ENCODE assay signal across 18 mouse cellular contexts in genomic region chr13:20609003-20609688, GRCm38 (mm10).
DNase-seq lines count a peak whose midpoint lies in the region; ATAC-seq and TF ChIP-seq lines count a peak whose summit lies in the region.
"Had no signal": no experiment of that assay in that cellular context is flagged by ENCODE, and none has a peak within 500 bp of the region (broad histone marks: within the 10 kb centered on the region; RNA-seq: fewer than 3 reads in every experiment).

No protein-coding gene starts in this region.

- H3K9me3 ChIP-seq in forebrain, embryonic 11.5 days (ENCODE audit: control insufficient read depth, low read length): no peaks in the 10 kb centered on the region
- no peaks in the 10 kb centered on the region for H3K9me3 ChIP-seq in forebrain, embryonic 10.5 days
- H3K9me3 ChIP-seq in forebrain, embryonic 16.5 days (ENCODE audit: control insufficient read depth, low read length): no peaks in the 10 kb centered on the region
- H3K9me3 ChIP-seq in midbrain, embryonic 12.5 days: no peaks in the 10 kb centered on the region
- H3K9me3 ChIP-seq in lung, postnatal 0 days (ENCODE audit: low read length): no peaks in the 10 kb centered on the region
- H3K9me3 ChIP-seq: heart, embryonic 10.5 days; limb, embryonic 10.5 days had no signal

- WGBS in forebrain, embryonic 11.5 days: 11% methylated on average over 3 of the region's 3 CpGs
- 11% methylated on average over 3 of the region's 3 CpGs for WGBS in forebrain, embryonic 10.5 days
- WGBS in forebrain, embryonic 16.5 days: 8% methylated on average over 3 of the region's 3 CpGs
- 7% methylated on average over 3 of the region's 3 CpGs for WGBS in midbrain, embryonic 12.5 days
- WGBS in lung, postnatal 0 days: 59% methylated on average over 3 of the region's 3 CpGs

- no peaks in the 10 kb centered on the region for H3K27me3 ChIP-seq in forebrain, embryonic 11.5 days (ENCODE audit: control insufficient read depth, insufficient read depth, low read length)
- no peaks in the 10 kb centered on the region for H3K27me3 ChIP-seq in forebrain, embryonic 10.5 days (ENCODE audit: poor library complexity, severe bottlenecking)
- no peaks in the 10 kb centered on the region for H3K27me3 ChIP-seq in forebrain, embryonic 16.5 days (replicated peaks; ENCODE audit: control insufficient read depth, insufficient read depth, low read length)
- H3K27me3 ChIP-seq in midbrain, embryonic 12.5 days: peaks cover 1% of the 10 kb centered on the region
- no peaks in the 10 kb centered on the region for H3K27me3 ChIP-seq in lung, postnatal 0 days (replicated peaks; ENCODE audit: insufficient read depth, low read length)

- no peak overlapping the region for H3K27ac ChIP-seq in forebrain, embryonic 11.5 days (ENCODE audit: low read depth, low read length)
- H3K27ac ChIP-seq in forebrain, embryonic 10.5 days: no peak overlapping the region
- peak overlapping the region; percentile 54 for H3K27ac ChIP-seq in forebrain, embryonic 16.5 days (ENCODE audit: low read length)
- H3K27ac ChIP-seq in midbrain, embryonic 12.5 days (replicated peaks): no peak overlapping the region
- no peak overlapping the region for H3K27ac ChIP-seq in lung, postnatal 0 days (ENCODE audit: low read length)
- H3K27ac ChIP-seq: heart, embryonic 10.5 days; kidney, postnatal 0 days; layer of hippocampus, adult 2 months; limb, embryonic 10.5 days had no signal

- H3K9ac ChIP-seq in forebrain, embryonic 11.5 days (ENCODE audit: low read length): no peak overlapping the region
- H3K9ac ChIP-seq in forebrain, embryonic 16.5 days (replicated peaks; ENCODE audit: low read depth, low read length): 0 out of 2 replicates have a peak overlapping the region, but pooled peaks have one; percentile 20
- no peak overlapping the region for H3K9ac ChIP-seq in midbrain, embryonic 12.5 days (replicated peaks)
- H3K9ac ChIP-seq in lung, postnatal 0 days (replicated peaks; ENCODE audit: low read depth): no peak overlapping the region

- no peak overlapping the region for H3K4me2 ChIP-seq in forebrain, embryonic 11.5 days (ENCODE audit: low read depth, low read length, severe bottlenecking)
- peak overlapping the region; percentile 9; the same call in 1 of the 2 replicates for H3K4me2 ChIP-seq in forebrain, embryonic 16.5 days (ENCODE audit: low read length)
- no peak overlapping the region for H3K4me2 ChIP-seq in midbrain, embryonic 12.5 days (replicated peaks)
- H3K4me2 ChIP-seq in lung, postnatal 0 days (replicated peaks; ENCODE audit: low read depth, low read length): no peak overlapping the region
- H3K4me2 ChIP-seq: liver, embryonic 11.5 days had no signal

- no peak for TF ChIP-seq EP300 in lung, postnatal 0 days (IDR thresholded peaks at IDR 0.05)

- H3K4me3 ChIP-seq in forebrain, embryonic 11.5 days (ENCODE audit: low read depth, low read length): no peak overlapping the region
- H3K4me3 ChIP-seq in forebrain, embryonic 10.5 days: no peak overlapping the region
- no peak overlapping the region for H3K4me3 ChIP-seq in forebrain, embryonic 16.5 days (replicated peaks; ENCODE audit: low read length)
- H3K4me3 ChIP-seq in midbrain, embryonic 12.5 days: no peak overlapping the region
- no peak overlapping the region for H3K4me3 ChIP-seq in lung, postnatal 0 days (ENCODE audit: low read depth, low read length)
- H3K4me3 ChIP-seq: heart, embryonic 10.5 days; layer of hippocampus, adult 2 months; limb, embryonic 10.5 days had no signal

- H3K36me3 ChIP-seq in forebrain, embryonic 11.5 days (ENCODE audit: control insufficient read depth, insufficient read depth, low read length): no peaks in the 10 kb centered on the region
- no peaks in the 10 kb centered on the region for H3K36me3 ChIP-seq in forebrain, embryonic 10.5 days (replicated peaks)
- 0 out of 2 replicates have a peak, but pooled peaks cover 3% of the 10 kb centered on the region for H3K36me3 ChIP-seq in forebrain, embryonic 16.5 days (ENCODE audit: control insufficient read depth, insufficient read depth)
- H3K36me3 ChIP-seq in midbrain, embryonic 12.5 days: no peaks in the 10 kb centered on the region
- no peaks in the 10 kb centered on the region; the same call in 1 of the 2 replicates for H3K36me3 ChIP-seq in lung, postnatal 0 days (ENCODE audit: insufficient read depth, low read length)
- H3K36me3 ChIP-seq: heart, embryonic 10.5 days; limb, embryonic 10.5 days had no signal

- ATAC-seq in forebrain, embryonic 11.5 days (replicated peaks; ENCODE audit: low FRiP score): peak; percentile 65; the same call in 1 of the 2 replicates
- ATAC-seq in forebrain, embryonic 16.5 days: peak; percentile 62
- ATAC-seq in midbrain, embryonic 12.5 days (ENCODE audit: low FRiP score, low read depth): peak; percentile 81
- ATAC-seq in erythroid progenitor cell, adult 5-6 weeks (replicated peaks; ENCODE audit: low FRiP score, poor library complexity, severe bottlenecking): no peak
- no peak for ATAC-seq in lung, postnatal 0 days

- no peaks in the 10 kb centered on the region; the same call in 1 of the 2 replicates for H3K4me1 ChIP-seq in forebrain, embryonic 11.5 days (replicated peaks; ENCODE audit: control insufficient read depth, insufficient read depth, low read length)
- H3K4me1 ChIP-seq in forebrain, embryonic 10.5 days: peaks cover 12% of the 10 kb centered on the region
- H3K4me1 ChIP-seq in forebrain, embryonic 16.5 days (replicated peaks; ENCODE audit: control insufficient read depth, insufficient read depth, low read length): peaks cover 10% of the 10 kb centered on the region
- peaks cover 14% of the 10 kb centered on the region for H3K4me1 ChIP-seq in midbrain, embryonic 12.5 days
- H3K4me1 ChIP-seq in lung, postnatal 0 days (ENCODE audit: insufficient read depth, low read depth, low read length): no peaks in the 10 kb centered on the region
- H3K4me1 ChIP-seq: limb, embryonic 10.5 days had no signal

- no peak for TF ChIP-seq CTCF in lung, postnatal 0 days (IDR thresholded peaks at IDR 0.05)

- DNase-seq in forebrain, embryonic 11.5 days (ENCODE audit: low spot score): no peak
- no peak for DNase-seq in forebrain, embryonic 10.5 days (ENCODE audit: extremely low spot score, low spot score)
- peak; percentile 28 for DNase-seq in retina, embryonic 14.5 days (ENCODE audit: low spot score)
- DNase-seq in lung, postnatal 0 days (ENCODE audit: low spot score): no peak
- DNase-seq in thymus, postnatal 10 days (ENCODE audit: low spot score in 2 of 2): no peak
- DNase-seq: cerebellum, postnatal 14 days; heart, postnatal 10 days; lung, adult 2 months; right cerebral cortex, adult 18-20 months; thymus, adult 2 months had no signal

Comparison
In these comparisons a context has a peak if more than half of its experiments do, and no peak if none do; other contexts are left out.
1. ATAC-seq: peak in forebrain, embryonic 11.5 days (single experiment), forebrain, embryonic 16.5 days (single experiment) and midbrain, embryonic 12.5 days (single experiment); none in erythroid progenitor cell, adult 5-6 weeks (single experiment) and lung, postnatal 0 days (single experiment).